Mouse (Mus musculus) liver, adult 2 months (tissue): ENCODE measurements around the gene Rdm1.

ENCODE experiments used
- CTCF ChIP-seq: fragments of 200-500 bp; IDR thresholded peaks from 2 replicates; pipeline ENCODE4 v1.5.1; 2011; ENCODE audit warnings: low read depth, low read length, control low read depth
- POLR2A ChIP-seq: fragments of 200-500 bp; IDR thresholded peaks from 2 replicates; pipeline ENCODE4 v1.6.1; 2011; ENCODE audit warnings: low read length, control low read depth; ENCODE audit not compliant: insufficient read depth; ENCODE audit errors: extremely low read depth

DNA sequence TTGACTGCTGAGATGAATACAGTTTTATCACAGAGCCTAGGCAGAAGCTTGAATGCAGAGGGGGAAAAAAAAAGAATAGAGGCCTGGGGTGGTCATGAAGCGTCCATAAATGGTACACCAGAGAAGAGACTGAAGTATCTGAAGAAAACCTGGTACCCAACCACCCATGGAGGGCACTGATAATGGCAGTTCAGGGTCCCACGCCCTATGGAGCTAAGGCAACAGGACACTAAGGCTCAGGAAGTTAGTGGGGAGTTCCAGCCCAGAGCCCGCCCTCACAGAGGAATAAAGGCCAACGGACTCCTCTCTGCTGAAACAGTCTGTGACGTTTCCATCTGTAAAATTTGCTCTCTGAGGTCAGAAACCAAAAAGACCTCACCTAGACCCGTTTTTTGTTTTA is 11.6 kb upstream of the Rdm1 start:
- TF ChIP-seq CTCF (no peak), POLR2A (no peak)
